Comparison of ENCODE assay signal across 8 mouse cellular contexts in the genomic region with DNA sequence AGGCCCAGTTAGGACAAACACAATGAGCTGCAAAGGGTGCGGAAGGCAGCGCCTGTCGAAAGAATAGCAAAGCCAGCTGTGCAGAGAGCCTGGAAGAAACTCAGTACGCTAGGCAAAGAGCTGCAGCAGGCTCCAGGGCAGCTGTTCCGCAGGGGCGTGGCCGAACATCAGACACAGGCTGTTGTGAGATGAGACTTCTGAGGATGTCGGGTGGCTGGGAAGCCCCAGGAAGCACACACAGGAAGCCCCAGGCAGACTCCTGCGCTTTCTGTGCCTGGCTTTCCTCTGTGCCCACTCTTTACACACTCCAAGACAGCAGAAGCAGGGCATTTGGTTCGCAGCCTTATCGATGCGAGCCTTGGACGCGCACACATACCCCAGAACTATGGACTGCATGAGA. TPM values are rescaled to one million over a fixed set of nuclear protein-coding genes. Genes with fewer than 3 reads are reported as not detected.
DNase-seq lines count a peak whose midpoint lies in the region; ATAC-seq and TF ChIP-seq lines count a peak whose summit lies in the region.

No protein-coding gene starts in this region.

- no peak overlapping the region for H3K27ac ChIP-seq in lung, embryonic 15.5 days
- H3K27ac ChIP-seq in forebrain, embryonic 15.5 days (replicated peaks): no peak overlapping the region
- H3K27ac ChIP-seq in hindbrain, embryonic 12.5 days: no peak overlapping the region
- H3K27ac ChIP-seq in midbrain, embryonic 10.5 days (replicated peaks): no peak overlapping the region; the same call in 1 of the 2 replicates

- TF ChIP-seq CTCF in lung, adult 2 months (IDR thresholded peaks at IDR 0.05; ENCODE audit: insufficient read depth, low read length): no peak

- H3K9ac ChIP-seq in lung, embryonic 15.5 days: no peak overlapping the region
- no peak overlapping the region for H3K9ac ChIP-seq in forebrain, embryonic 15.5 days (replicated peaks)
- peak overlapping the region; percentile 5; the same call in 1 of the 2 replicates for H3K9ac ChIP-seq in hindbrain, embryonic 12.5 days

- peaks cover 6% of the 10 kb centered on the region for H3K4me1 ChIP-seq in lung, embryonic 15.5 days
- H3K4me1 ChIP-seq in lung, adult 2 months (ENCODE audit: control insufficient read depth, insufficient read depth, low read length): no peaks in the 10 kb centered on the region
- no peaks in the 10 kb centered on the region for H3K4me1 ChIP-seq in forebrain, embryonic 15.5 days
- H3K4me1 ChIP-seq in hindbrain, embryonic 12.5 days: peaks cover 6% of the 10 kb centered on the region; the same call in 1 of the 2 replicates
- H3K4me1 ChIP-seq in midbrain, embryonic 10.5 days: peaks cover 7% of the 10 kb centered on the region

- peak; percentile 45; the same call in 1 of the 2 replicates for ATAC-seq in lung, embryonic 15.5 days (ENCODE audit: borderline replicate concordance, extremely low read depth, low FRiP score, low TSS enrichment)
- no peak for ATAC-seq in forebrain, embryonic 15.5 days (replicated peaks)
- ATAC-seq in hindbrain, embryonic 12.5 days (ENCODE audit: low FRiP score): 0 out of 2 replicates have a peak, but pooled peaks have one; percentile 13

- 0 out of 2 replicates have a peak overlapping the region, but pooled peaks have one; percentile 10 for H3K4me3 ChIP-seq in lung, embryonic 15.5 days
- H3K4me3 ChIP-seq in lung, adult 2 months (replicated peaks; ENCODE audit: extremely low read depth, low read depth, low read length): no peak overlapping the region
- H3K4me3 ChIP-seq in forebrain, embryonic 15.5 days: no peak overlapping the region
- H3K4me3 ChIP-seq in hindbrain, embryonic 12.5 days: no peak overlapping the region
- peak overlapping the region; percentile 14 for H3K4me3 ChIP-seq in midbrain, embryonic 10.5 days

- TF ChIP-seq POLR2A in lung, adult 2 months (IDR thresholded peaks at IDR 0.05; ENCODE audit: borderline replicate concordance, extremely low read depth, low read depth, low read length): no peak

- H3K9me3 ChIP-seq in lung, embryonic 15.5 days: no peaks in the 10 kb centered on the region
- H3K9me3 ChIP-seq in forebrain, embryonic 15.5 days: no peaks in the 10 kb centered on the region
- no peaks in the 10 kb centered on the region for H3K9me3 ChIP-seq in hindbrain, embryonic 12.5 days (replicated peaks)
- H3K9me3 ChIP-seq in midbrain, embryonic 10.5 days (replicated peaks): no peaks in the 10 kb centered on the region

- DNase-seq in lung, adult 2 months: no peak
- DNase-seq in midbrain, embryonic 10.5 days (ENCODE audit: low spot score): peak; percentile 30
- DNase-seq in thymus, postnatal 10 days (ENCODE audit: low spot score in 2 of 2): peak; percentile 38 to 52
- no peak for DNase-seq in cerebellum, adult 11 months
- no peak for DNase-seq in layer of hippocampus, postnatal 14 days (ENCODE audit: low spot score in 2 of 2)

- WGBS in lung, embryonic 15.5 days: 44% methylated on average over 14 of the region's 14 CpGs
- 44% methylated on average over 14 of the region's 14 CpGs for WGBS in lung, adult 2 months
- 57% methylated on average over 14 of the region's 14 CpGs for WGBS in forebrain, embryonic 15.5 days
- WGBS in hindbrain, embryonic 12.5 days: 31% methylated on average over 14 of the region's 14 CpGs
- WGBS in midbrain, embryonic 10.5 days: 51% methylated on average over 14 of the region's 14 CpGs

- H3K4me2 ChIP-seq in lung, embryonic 15.5 days: peak overlapping the region; percentile 42
- H3K4me2 ChIP-seq in forebrain, embryonic 15.5 days (replicated peaks): peak overlapping the region; percentile 10
- peak overlapping the region; percentile 39 for H3K4me2 ChIP-seq in hindbrain, embryonic 12.5 days (replicated peaks)

- no peaks in the 10 kb centered on the region for H3K36me3 ChIP-seq in lung, embryonic 15.5 days
- H3K36me3 ChIP-seq in forebrain, embryonic 15.5 days: no peaks in the 10 kb centered on the region
- no peaks in the 10 kb centered on the region for H3K36me3 ChIP-seq in hindbrain, embryonic 12.5 days
- H3K36me3 ChIP-seq in midbrain, embryonic 10.5 days: no peaks in the 10 kb centered on the region

- no peaks in the 10 kb centered on the region for H3K27me3 ChIP-seq in lung, embryonic 15.5 days
- H3K27me3 ChIP-seq in forebrain, embryonic 15.5 days: peaks cover 3% of the 10 kb centered on the region; the same call in 1 of the 2 replicates
- H3K27me3 ChIP-seq in hindbrain, embryonic 12.5 days: 0 out of 2 replicates have a peak, but pooled peaks cover 6% of the 10 kb centered on the region
- 0 out of 2 replicates have a peak, but pooled peaks cover 19% of the 10 kb centered on the region for H3K27me3 ChIP-seq in midbrain, embryonic 10.5 days (ENCODE audit: low read depth, poor library complexity, severe bottlenecking)

RNA-seq across cellular contexts. Expression of a gene that starts 17.4 kb away (rescaled TPM):
- polyA plus RNA-seq in lung, embryonic 15.5 days (2015; fragmentation: Nextera tagmentation; extraction: Ambion mirVana): 2.8 and 3.3 TPM in 2 replicates
- 4.7 TPM in 2 replicates for polyA plus RNA-seq in lung, adult 2 months (2012; rRNA removed)
- 0.24 and 0.36 TPM in 2 replicates for polyA plus RNA-seq in forebrain, embryonic 15.5 days (2015; fragmentation: Nextera tagmentation; extraction: Ambion mirVana)
- polyA plus RNA-seq in hindbrain, embryonic 12.5 days (2016; fragmentation: Nextera tagmentation; extraction: Ambion mirVana): 1.1 and 1.2 TPM in 2 replicates
- polyA plus RNA-seq in midbrain, embryonic 10.5 days (2016; fragmentation: Nextera tagmentation; extraction: Ambion mirVana): 0.25 TPM in 1 of 2 replicates, not detected in the other
- total RNA-seq in layer of hippocampus, postnatal 14 days (2021): 1 to 10 TPM; 3.2 to 5.7 TPM

RNA-seq across cellular contexts. Expression of a gene that starts 25.2 kb away (rescaled TPM):
- 35.1 and 39.9 TPM in 2 replicates for polyA plus RNA-seq in lung, embryonic 15.5 days (2015; fragmentation: Nextera tagmentation; extraction: Ambion mirVana)
- polyA plus RNA-seq in lung, adult 2 months (2012; rRNA removed): 34.2 and 45.5 TPM in 2 replicates
- 78.9 and 86.2 TPM in 2 replicates for polyA plus RNA-seq in forebrain, embryonic 15.5 days (2015; fragmentation: Nextera tagmentation; extraction: Ambion mirVana)
- 56.6 and 60.7 TPM in 2 replicates for polyA plus RNA-seq in hindbrain, embryonic 12.5 days (2016; fragmentation: Nextera tagmentation; extraction: Ambion mirVana)
- polyA plus RNA-seq in midbrain, embryonic 10.5 days (2016; fragmentation: Nextera tagmentation; extraction: Ambion mirVana): 27.0 and 34.9 TPM in 2 replicates
- 100 to 1,000 TPM; 307 to 312 TPM for total RNA-seq in layer of hippocampus, postnatal 14 days (2021)

RNA-seq across cellular contexts. Expression of a gene that starts 44.4 kb away (rescaled TPM):
- polyA plus RNA-seq in lung, embryonic 15.5 days (2015; fragmentation: Nextera tagmentation; extraction: Ambion mirVana): 0.46 and 0.55 TPM in 2 replicates
- 0.09 TPM in 1 of 2 replicates, not detected in the other for polyA plus RNA-seq in lung, adult 2 months (2012; rRNA removed)
- 1.0 and 1.1 TPM in 2 replicates for polyA plus RNA-seq in forebrain, embryonic 15.5 days (2015; fragmentation: Nextera tagmentation; extraction: Ambion mirVana)
- 0.90 and 0.98 TPM in 2 replicates for polyA plus RNA-seq in hindbrain, embryonic 12.5 days (2016; fragmentation: Nextera tagmentation; extraction: Ambion mirVana)
- 0.66 and 1.0 TPM in 2 replicates for polyA plus RNA-seq in midbrain, embryonic 10.5 days (2016; fragmentation: Nextera tagmentation; extraction: Ambion mirVana)
- total RNA-seq in layer of hippocampus, postnatal 14 days (2021): 1 to 10 TPM; 1.6 to 1.8 TPM

RNA-seq across cellular contexts. Expression of a gene that starts 44.6 kb away (rescaled TPM):
- 26.0 and 27.0 TPM in 2 replicates for polyA plus RNA-seq in lung, embryonic 15.5 days (2015; fragmentation: Nextera tagmentation; extraction: Ambion mirVana)
- 7.6 and 11.9 TPM in 2 replicates for polyA plus RNA-seq in lung, adult 2 months (2012; rRNA removed)
- 21.3 and 23.5 TPM in 2 replicates for polyA plus RNA-seq in forebrain, embryonic 15.5 days (2015; fragmentation: Nextera tagmentation; extraction: Ambion mirVana)
- polyA plus RNA-seq in hindbrain, embryonic 12.5 days (2016; fragmentation: Nextera tagmentation; extraction: Ambion mirVana): 24.3 and 25.7 TPM in 2 replicates
- 30.9 and 32.3 TPM in 2 replicates for polyA plus RNA-seq in midbrain, embryonic 10.5 days (2016; fragmentation: Nextera tagmentation; extraction: Ambion mirVana)
- 10 to 100 TPM; 20.8 to 22.6 TPM for total RNA-seq in layer of hippocampus, postnatal 14 days (2021)

Comparison
In these comparisons a context has a peak if more than half of its experiments do, and no peak if none do; other contexts are left out.
1. H3K4me3 ChIP-seq: peak in lung, embryonic 15.5 days (single experiment) and midbrain, embryonic 10.5 days (single experiment); none in lung, adult 2 months (single experiment), forebrain, embryonic 15.5 days (single experiment) and hindbrain, embryonic 12.5 days (single experiment).
2. DNase-seq: peak in midbrain, embryonic 10.5 days (single experiment) and thymus, postnatal 10 days (2 of 2); none in lung, adult 2 months (single experiment), cerebellum, adult 11 months (single experiment) and layer of hippocampus, postnatal 14 days (0 of 2).
3. Peak in every context shown above with its lines, with median percentiles within 50 percentile points of each other: H3K4me2 ChIP-seq.